ENCODE assay signal across 10 mouse cellular contexts in the genomic region with DNA sequence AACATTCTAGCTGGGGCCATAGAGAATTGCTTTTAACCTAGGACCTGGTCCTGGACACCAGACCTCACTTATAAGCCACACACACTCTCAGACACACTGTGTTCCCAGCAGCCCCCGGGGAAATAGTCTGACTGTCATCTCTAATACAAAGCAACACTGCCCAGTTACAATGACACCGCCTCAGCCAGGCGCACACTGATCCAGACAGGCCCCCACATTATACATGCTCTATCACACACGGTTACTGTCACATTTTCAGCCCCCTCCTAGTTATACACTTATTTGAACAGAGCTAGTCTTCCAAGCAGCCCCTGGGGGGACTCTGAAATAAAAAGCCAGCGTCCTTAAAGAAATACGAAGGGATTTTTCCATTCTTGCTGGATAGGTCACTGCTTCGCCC. TPM values are rescaled to one million over a fixed set of nuclear protein-coding genes. Genes with fewer than 3 reads are reported as not detected.
A peak's percentile ranks its signal among the peaks of the same experiment; 100 is the strongest.
DNase-seq lines count a peak whose midpoint lies in the region; ATAC-seq and TF ChIP-seq lines count a peak whose summit lies in the region.
"Had no signal": no experiment of that assay in that cellular context is flagged by ENCODE, and none has a peak within 500 bp of the region (broad histone marks: within the 10 kb centered on the region; RNA-seq: fewer than 3 reads in every experiment).

No protein-coding gene starts in this region.

- peaks cover 16% of the 10 kb centered on the region for H3K36me3 ChIP-seq in kidney, embryonic 14.5 days (ENCODE audit: control insufficient read depth, insufficient read depth, low read length)
- H3K36me3 ChIP-seq in embryonic facial prominence, embryonic 12.5 days, result peaks cover 6% of the 10 kb centered on the region; the same call in 1 of the 2 replicates
- H3K36me3 ChIP-seq in limb, embryonic 15.5 days, result peaks cover 50% of the 10 kb centered on the region

- 74% methylated on average over 7 of the region's 7 CpGs for WGBS in kidney, embryonic 14.5 days
- WGBS in embryonic facial prominence, embryonic 12.5 days, result 62% methylated on average over 7 of the region's 7 CpGs
- 67% methylated on average over 7 of the region's 7 CpGs for WGBS in limb, embryonic 15.5 days

- intact Hi-C loops in left cerebral cortex, adult 2 months (cut with DNase I), result no loop called here

- no peaks in the 10 kb centered on the region for H3K27me3 ChIP-seq in kidney, embryonic 14.5 days (ENCODE audit: control insufficient read depth, insufficient read depth, low read length)
- 0 out of 2 replicates have a peak, but pooled peaks cover under 1% of the 10 kb centered on the region for H3K27me3 ChIP-seq in embryonic facial prominence, embryonic 12.5 days
- H3K27me3 ChIP-seq in limb, embryonic 15.5 days, result no peaks in the 10 kb centered on the region

- no peak overlapping the region for H3K4me2 ChIP-seq in kidney, embryonic 14.5 days (replicated peaks; ENCODE audit: low read depth, low read length)
- H3K4me2 ChIP-seq in embryonic facial prominence, embryonic 12.5 days (replicated peaks), result no peak overlapping the region
- no peak overlapping the region for H3K4me2 ChIP-seq in limb, embryonic 15.5 days

- H3K27ac ChIP-seq in kidney, embryonic 14.5 days (ENCODE audit: low read depth, low read length), result peak overlapping the region; percentile 69; the same call in 1 of the 2 replicates
- H3K27ac ChIP-seq in bone marrow macrophage, adult 2 months (ENCODE audit: insufficient read depth, low read depth, low read length), result peak overlapping the region; percentile 37
- peak overlapping the region; percentile 71 for H3K27ac ChIP-seq in embryonic facial prominence, embryonic 12.5 days
- H3K27ac ChIP-seq in limb, embryonic 15.5 days, result 0 out of 2 replicates have a peak overlapping the region, but pooled peaks have one; percentile 61
- H3K27ac ChIP-seq in left cerebral cortex, adult 2 months, result no peak overlapping the region
- H3K27ac ChIP-seq: macrophage had no signal

- H3K9ac ChIP-seq in kidney, embryonic 14.5 days (ENCODE audit: low read depth, low read length), result no peak overlapping the region
- no peak overlapping the region for H3K9ac ChIP-seq in embryonic facial prominence, embryonic 12.5 days
- H3K9ac ChIP-seq in limb, embryonic 15.5 days, result no peak overlapping the region

- TF ChIP-seq CTCF in bone marrow macrophage, adult 2 months (IDR thresholded peaks at IDR 0.05; ENCODE audit: low read depth, low read length), result no peak
- no peak for TF ChIP-seq CTCF in left cerebral cortex, adult 2 months (IDR thresholded peaks at IDR 0.05)

- ATAC-seq in kidney, embryonic 14.5 days (ENCODE audit: low FRiP score, low TSS enrichment), result no peak
- ATAC-seq in embryonic facial prominence, embryonic 12.5 days (ENCODE audit: insufficient number of reproducible peaks, insufficient read depth, low FRiP score, low TSS enrichment), result no peak
- ATAC-seq in limb, embryonic 15.5 days (ENCODE audit: insufficient number of reproducible peaks, low FRiP score, low TSS enrichment, low read depth), result no peak

- H3K4me1 ChIP-seq in kidney, embryonic 14.5 days (ENCODE audit: control insufficient read depth, insufficient read depth, low read length), result peaks cover 26% of the 10 kb centered on the region
- peaks cover 33% of the 10 kb centered on the region for H3K4me1 ChIP-seq in bone marrow macrophage, adult 2 months (ENCODE audit: control insufficient read depth, insufficient read depth, low read length)
- peaks cover 43% of the 10 kb centered on the region for H3K4me1 ChIP-seq in embryonic facial prominence, embryonic 12.5 days
- peaks cover 72% of the 10 kb centered on the region for H3K4me1 ChIP-seq in limb, embryonic 15.5 days

- no peak for TF ChIP-seq POLR2A in bone marrow macrophage, adult 2 months (IDR thresholded peaks at IDR 0.05; ENCODE audit: borderline replicate concordance, low read depth, low read length)

- H3K9me3 ChIP-seq in kidney, embryonic 14.5 days (ENCODE audit: control insufficient read depth, low read length), result no peaks in the 10 kb centered on the region
- no peaks in the 10 kb centered on the region for H3K9me3 ChIP-seq in embryonic facial prominence, embryonic 12.5 days
- H3K9me3 ChIP-seq in limb, embryonic 15.5 days, result no peaks in the 10 kb centered on the region

- no peak overlapping the region for H3K4me3 ChIP-seq in kidney, embryonic 14.5 days (ENCODE audit: low read length)
- H3K4me3 ChIP-seq in bone marrow macrophage, adult 2 months (ENCODE audit: insufficient read depth, low read length), result no peak overlapping the region
- no peak overlapping the region for H3K4me3 ChIP-seq in embryonic facial prominence, embryonic 12.5 days
- no peak overlapping the region for H3K4me3 ChIP-seq in limb, embryonic 15.5 days
- H3K4me3 ChIP-seq in left cerebral cortex, adult 2 months, result no peak overlapping the region

- no peak for DNase-seq in kidney, adult 9 months
- DNase-seq in thymus, postnatal 14 days, result no peak
- no peak for DNase-seq in left cerebral cortex, adult 2 months (ENCODE audit: extremely low spot score in 1 of 2, low spot score in 2 of 2)
- DNase-seq: thymus, postnatal 4 days had no signal

RNA-seq across cellular contexts. Expression of a gene that starts 12.4 kb away (rescaled TPM):
- 24.9 and 28.7 TPM in 2 replicates for polyA plus RNA-seq in kidney, embryonic 14.5 days (2014; fragmentation: Nextera tagmentation; extraction: Ambion mirVana)
- 4.3 and 4.4 TPM in 2 replicates for polyA plus RNA-seq in bone marrow macrophage, adult 2 months (2012; ENCODE audit: insufficient read depth, insufficient read length, missing spikeins)
- polyA plus RNA-seq in embryonic facial prominence, embryonic 12.5 days (2016; fragmentation: Nextera tagmentation; extraction: Ambion mirVana), result 57.1 and 60.7 TPM in 2 replicates
- polyA plus RNA-seq in limb, embryonic 15.5 days (2015; fragmentation: Nextera tagmentation; extraction: Ambion mirVana), result 37.8 and 39.2 TPM in 2 replicates
- 10 to 100 TPM; 62.0 to 75.6 TPM for total RNA-seq in left cerebral cortex, adult 2 months (2021)

RNA-seq across cellular contexts. Expression of a gene that starts 45.1 kb away (rescaled TPM):
- polyA plus RNA-seq in kidney, embryonic 14.5 days (2014; fragmentation: Nextera tagmentation; extraction: Ambion mirVana), result 116 and 219 TPM in 2 replicates
- polyA plus RNA-seq in bone marrow macrophage, adult 2 months (2012; ENCODE audit: insufficient read depth, insufficient read length, missing spikeins), result 79.8 and 86.7 TPM in 2 replicates
- 193 and 197 TPM in 2 replicates for polyA plus RNA-seq in embryonic facial prominence, embryonic 12.5 days (2016; fragmentation: Nextera tagmentation; extraction: Ambion mirVana)
- 221 and 223 TPM in 2 replicates for polyA plus RNA-seq in limb, embryonic 15.5 days (2015; fragmentation: Nextera tagmentation; extraction: Ambion mirVana)
- 100 to 1,000 TPM in 1 of 2 experiments, 10 to 100 TPM in 1; 78.3 to 102 TPM for total RNA-seq in left cerebral cortex, adult 2 months (2021)

RNA-seq across cellular contexts. Expression of a gene that starts 45.1 kb away (rescaled TPM):
- polyA plus RNA-seq in kidney, embryonic 14.5 days (2014; fragmentation: Nextera tagmentation; extraction: Ambion mirVana), result 122 and 131 TPM in 2 replicates
- 75.1 and 86.7 TPM in 2 replicates for polyA plus RNA-seq in bone marrow macrophage, adult 2 months (2012; ENCODE audit: insufficient read depth, insufficient read length, missing spikeins)
- polyA plus RNA-seq in embryonic facial prominence, embryonic 12.5 days (2016; fragmentation: Nextera tagmentation; extraction: Ambion mirVana), result 151 and 153 TPM in 2 replicates
- polyA plus RNA-seq in limb, embryonic 15.5 days (2015; fragmentation: Nextera tagmentation; extraction: Ambion mirVana), result 106 and 117 TPM in 2 replicates
- total RNA-seq in left cerebral cortex, adult 2 months (2021), result 10 to 100 TPM; 60.7 to 67.5 TPM

RNA-seq across cellular contexts. Expression of a gene that starts 49.5 kb away (rescaled TPM):
- polyA plus RNA-seq in kidney, embryonic 14.5 days (2014; fragmentation: Nextera tagmentation; extraction: Ambion mirVana), result not detected in 2 replicates
- polyA plus RNA-seq in bone marrow macrophage, adult 2 months (2012; ENCODE audit: insufficient read depth, insufficient read length, missing spikeins), result not detected in 2 replicates
- polyA plus RNA-seq in embryonic facial prominence, embryonic 12.5 days (2016; fragmentation: Nextera tagmentation; extraction: Ambion mirVana), result not detected in 2 replicates
- polyA plus RNA-seq in limb, embryonic 15.5 days (2015; fragmentation: Nextera tagmentation; extraction: Ambion mirVana), result not detected in 2 replicates
- under 1 TPM in 1 of 2 experiments, not detected in 1; 0.16 TPM for total RNA-seq in left cerebral cortex, adult 2 months (2021)
- total RNA-seq: heart, adult 18-20 months had no signal
- polyA plus RNA-seq: macrophage had no signal
